Mouse (Mus musculus): ENCODE results near the gene Sytl1. TPM values are rescaled to one million over a fixed set of nuclear protein-coding genes. Genes with fewer than 3 reads are reported as not detected.

Gene Sytl1
- polyA plus RNA-seq, 1 experiment: 3.4 TPM

GRCm38 (mm10) chr4:133227636-133228035, 35.3 kb downstream of the Sytl1 start:
- H3K79me2 ChIP-seq (ENCODE audit: control insufficient read depth, insufficient read depth): no peaks in the 10 kb centered on the region
- TF ChIP-seq E2F4 (IDR thresholded peaks at IDR 0.05; ENCODE audit: insufficient read depth) (no peak), USF1 (IDR thresholded peaks at IDR 0.05; ENCODE audit: low read depth) (no peak), CEBPB (IDR thresholded peaks at IDR 0.05; ENCODE audit: insufficient read depth, poor library complexity, severe bottlenecking) (no peak), REST (IDR thresholded peaks at IDR 0.05; ENCODE audit: insufficient read depth, insufficient read length) (no peak)

DNA sequence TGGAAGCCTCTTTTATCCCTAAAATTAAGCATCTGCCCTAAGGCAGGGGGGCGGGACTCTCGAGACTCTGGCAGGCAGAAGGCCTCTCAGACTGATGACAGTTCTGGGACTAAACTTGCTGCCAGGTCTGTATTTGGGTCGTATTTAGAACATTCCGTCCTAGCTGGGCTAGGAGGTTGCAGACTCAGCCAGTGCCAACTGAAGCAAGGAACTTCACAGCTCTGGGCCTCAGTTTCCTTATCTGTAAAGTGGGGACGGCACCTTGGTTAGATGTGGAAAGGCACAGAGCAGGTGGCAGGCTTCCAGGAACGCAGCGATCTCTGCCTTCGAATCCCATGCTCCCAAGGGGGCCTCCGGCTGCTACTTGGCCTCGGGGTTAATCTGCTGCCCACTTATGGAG, 36.8 kb downstream of the Sytl1 start:
- H3ac ChIP-seq (ENCODE audit: control insufficient read depth, insufficient read length): no peak overlapping the region
- H3K4me3 ChIP-seq: no peak overlapping the region

More at GRCm38 (mm10) chr4:133227636-133228035, 35.3 kb downstream of the Sytl1 start:
- Histone ChIP-seq H3ac (ENCODE audit: control insufficient read depth, insufficient read length) (no peak overlapping the region), H3K4me3 (no peak overlapping the region), H3K4me2 (ENCODE audit: low read depth) (no peak overlapping the region), H3K36me3 (ENCODE audit: control insufficient read depth, insufficient read depth) (no peaks in the 10 kb centered on the region), H3K27me3 (ENCODE audit: control insufficient read depth, insufficient read depth, insufficient read length) (peaks cover 8% of the 10 kb centered on the region)

GRCm38 (mm10) chr4:133223875-133224274, 39.0 kb downstream of the Sytl1 start:
- no peak for TF ChIP-seq USF1 (IDR thresholded peaks at IDR 0.05; ENCODE audit: low read depth)
- no peak for TF ChIP-seq TCF12 (IDR thresholded peaks at IDR 0.05; ENCODE audit: insufficient read depth, poor library complexity, severe bottlenecking)
- TF ChIP-seq MYOD1 (IDR thresholded peaks at IDR 0.05; ENCODE audit: control insufficient read depth in 1 of 3, insufficient read length in 2 of 3, low read depth in 2 of 3): no peak
- no peak for TF ChIP-seq POLR2AphosphoS2 (IDR thresholded peaks at IDR 0.05; ENCODE audit: insufficient read length, low read depth)
- no peak for TF ChIP-seq SRF (IDR thresholded peaks at IDR 0.05; ENCODE audit: control insufficient read depth, insufficient read length, low read depth)
- TF ChIP-seq E2F4 (IDR thresholded peaks at IDR 0.05; ENCODE audit: insufficient read depth): no peak
- TF ChIP-seq CEBPB (IDR thresholded peaks at IDR 0.05; ENCODE audit: insufficient read depth, poor library complexity, severe bottlenecking): no peak
- TF ChIP-seq MYOG (IDR thresholded peaks at IDR 0.05; ENCODE audit: control insufficient read depth in 1 of 3, insufficient read depth in 1 of 3, insufficient read length in 2 of 3, low read depth in 2 of 3): no peak
- no peak for TF ChIP-seq TCF3 (IDR thresholded peaks at IDR 0.05; ENCODE audit: insufficient read length, low read depth)
- no peak for TF ChIP-seq MAX (IDR thresholded peaks at IDR 0.05; ENCODE audit: low read depth)
- TF ChIP-seq REST (IDR thresholded peaks at IDR 0.05; ENCODE audit: insufficient read depth, insufficient read length): no peak
- TF ChIP-seq POLR2A (IDR thresholded peaks at IDR 0.05; ENCODE audit: insufficient read length, low read depth): no peak
- no peak overlapping the region for H3K4me3 ChIP-seq
- H3K79me2 ChIP-seq (ENCODE audit: control insufficient read depth, insufficient read depth): no peaks in the 10 kb centered on the region
- no peak overlapping the region for H3ac ChIP-seq (ENCODE audit: control insufficient read depth, insufficient read length)
- H3K4me2 ChIP-seq (ENCODE audit: low read depth): no peak overlapping the region
- peaks cover 39% of the 10 kb centered on the region for H3K27me3 ChIP-seq (ENCODE audit: control insufficient read depth, insufficient read depth, insufficient read length)
- no peaks in the 10 kb centered on the region for H3K36me3 ChIP-seq (ENCODE audit: control insufficient read depth, insufficient read depth)

More for the DNA sequence above, 36.8 kb downstream of the Sytl1 start:
- TF ChIP-seq E2F4 (IDR thresholded peaks at IDR 0.05; ENCODE audit: insufficient read depth): no peak
- TF ChIP-seq TCF3 (IDR thresholded peaks at IDR 0.05; ENCODE audit: insufficient read length, low read depth): no peak
- no peak for TF ChIP-seq REST (IDR thresholded peaks at IDR 0.05; ENCODE audit: insufficient read depth, insufficient read length)
- TF ChIP-seq CEBPB (IDR thresholded peaks at IDR 0.05; ENCODE audit: insufficient read depth, poor library complexity, severe bottlenecking): no peak
- no peak for TF ChIP-seq POLR2AphosphoS2 (IDR thresholded peaks at IDR 0.05; ENCODE audit: insufficient read length, low read depth)
- TF ChIP-seq USF1 (IDR thresholded peaks at IDR 0.05; ENCODE audit: low read depth): no peak
- TF ChIP-seq SRF (IDR thresholded peaks at IDR 0.05; ENCODE audit: control insufficient read depth, insufficient read length, low read depth): no peak
- no peak for TF ChIP-seq MYOD1 (IDR thresholded peaks at IDR 0.05; ENCODE audit: control insufficient read depth in 1 of 3, insufficient read length in 2 of 3, low read depth in 2 of 3)
- TF ChIP-seq POLR2A (IDR thresholded peaks at IDR 0.05; ENCODE audit: insufficient read length, low read depth): no peak
- no peak overlapping the region for H3K4me2 ChIP-seq (ENCODE audit: low read depth)
- H3K36me3 ChIP-seq (ENCODE audit: control insufficient read depth, insufficient read depth): no peaks in the 10 kb centered on the region
- H3K79me2 ChIP-seq (ENCODE audit: control insufficient read depth, insufficient read depth): no peaks in the 10 kb centered on the region
- peaks cover 24% of the 10 kb centered on the region for H3K27me3 ChIP-seq (ENCODE audit: control insufficient read depth, insufficient read depth, insufficient read length)

DNA sequence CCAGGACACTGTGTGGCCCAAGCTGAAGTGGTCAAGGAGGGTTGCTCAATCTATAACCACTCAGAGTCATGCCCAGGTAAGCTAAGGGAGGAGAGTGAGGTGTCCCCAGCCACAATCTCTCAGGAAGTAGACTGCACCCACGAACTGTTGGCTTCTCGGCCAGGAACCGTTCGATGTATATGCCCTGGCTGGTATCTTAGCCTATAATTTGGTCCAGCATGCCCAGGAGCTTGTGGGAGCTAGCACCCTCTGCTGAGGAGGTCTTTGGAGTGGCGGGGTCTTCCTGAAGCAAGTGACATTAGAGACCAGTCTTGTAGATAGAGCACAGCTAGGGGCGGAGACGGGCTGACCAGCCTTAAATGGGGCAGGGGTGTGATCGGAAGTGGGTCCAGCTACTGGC, 41.2 kb downstream of the Sytl1 start:
- Histone ChIP-seq H3K27me3 (ENCODE audit: control insufficient read depth, insufficient read depth, insufficient read length) (peaks cover 39% of the 10 kb centered on the region), H3K36me3 (ENCODE audit: control insufficient read depth, insufficient read depth) (no peaks in the 10 kb centered on the region), H3ac (ENCODE audit: control insufficient read depth, insufficient read length) (no peak overlapping the region), H3K79me2 (ENCODE audit: control insufficient read depth, insufficient read depth) (no peaks in the 10 kb centered on the region), H3K4me2 (ENCODE audit: low read depth) (no peak overlapping the region), H3K4me3 (no peak overlapping the region)
- no peak for TF ChIP-seq MYOG (IDR thresholded peaks at IDR 0.05; ENCODE audit: control insufficient read depth in 1 of 3, insufficient read depth in 1 of 3, insufficient read length in 2 of 3, low read depth in 2 of 3)
- no peak for TF ChIP-seq E2F4 (IDR thresholded peaks at IDR 0.05; ENCODE audit: insufficient read depth)
- no peak for TF ChIP-seq MYOD1 (IDR thresholded peaks at IDR 0.05; ENCODE audit: control insufficient read depth in 1 of 3, insufficient read length in 2 of 3, low read depth in 2 of 3)
- no peak for TF ChIP-seq POLR2AphosphoS2 (IDR thresholded peaks at IDR 0.05; ENCODE audit: insufficient read length, low read depth)
- no peak for TF ChIP-seq CEBPB (IDR thresholded peaks at IDR 0.05; ENCODE audit: insufficient read depth, poor library complexity, severe bottlenecking)
- no peak for TF ChIP-seq TCF3 (IDR thresholded peaks at IDR 0.05; ENCODE audit: insufficient read length, low read depth)
- no peak for TF ChIP-seq REST (IDR thresholded peaks at IDR 0.05; ENCODE audit: insufficient read depth, insufficient read length)
- TF ChIP-seq MAX (IDR thresholded peaks at IDR 0.05; ENCODE audit: low read depth): no peak
- TF ChIP-seq POLR2A (IDR thresholded peaks at IDR 0.05; ENCODE audit: insufficient read length, low read depth): no peak
- no peak for TF ChIP-seq TCF12 (IDR thresholded peaks at IDR 0.05; ENCODE audit: insufficient read depth, poor library complexity, severe bottlenecking)

- Histone ChIP-seq H3K79me2 (ENCODE audit: control insufficient read depth, insufficient read depth) (no peaks in the 10 kb centered on the region), H3K27me3 (ENCODE audit: control insufficient read depth, insufficient read depth, insufficient read length) (peaks cover 39% of the 10 kb centered on the region), H3K36me3 (ENCODE audit: control insufficient read depth, insufficient read depth) (no peaks in the 10 kb centered on the region), H3ac (ENCODE audit: control insufficient read depth, insufficient read length) (no peak overlapping the region), H3K4me3 (no peak overlapping the region), H3K4me2 (ENCODE audit: low read depth) (no peak overlapping the region)
- TF ChIP-seq POLR2A (IDR thresholded peaks at IDR 0.05; ENCODE audit: insufficient read length, low read depth) (no peak), TCF3 (IDR thresholded peaks at IDR 0.05; ENCODE audit: insufficient read length, low read depth) (no peak), MAX (IDR thresholded peaks at IDR 0.05; ENCODE audit: low read depth) (no peak), USF1 (IDR thresholded peaks at IDR 0.05; ENCODE audit: low read depth) (no peak), CEBPB (IDR thresholded peaks at IDR 0.05; ENCODE audit: insufficient read depth, poor library complexity, severe bottlenecking) (no peak), E2F4 (IDR thresholded peaks at IDR 0.05; ENCODE audit: insufficient read depth) (no peak), MYOD1 (IDR thresholded peaks at IDR 0.05; ENCODE audit: control insufficient read depth in 1 of 3, insufficient read length in 2 of 3, low read depth in 2 of 3) (no peak)
Observed at GRCm38 (mm10) chr4:133220656-133221055, 42.3 kb downstream of the Sytl1 start.
